Mouse (Mus musculus) natural killer cell, adult 2 months (primary cell): ENCODE results near the gene Gm20518.

Experiments
- DNase-seq, 2 experiments: peaks; one replicate each; pipeline ENCODE4 v3.0.0; 2022; ENCODE audit warnings: low spot score in 2 of 2

Gm20518 gene

GRCm38 (mm10) chr16:17806581-17807191, 84.8 kb downstream of the Gm20518 start:
- no peak for DNase-seq

- no peak for DNase-seq
Observed at GRCm38 (mm10) chr16:17804982-17805381, 86.5 kb downstream of the Gm20518 start.

DNA sequence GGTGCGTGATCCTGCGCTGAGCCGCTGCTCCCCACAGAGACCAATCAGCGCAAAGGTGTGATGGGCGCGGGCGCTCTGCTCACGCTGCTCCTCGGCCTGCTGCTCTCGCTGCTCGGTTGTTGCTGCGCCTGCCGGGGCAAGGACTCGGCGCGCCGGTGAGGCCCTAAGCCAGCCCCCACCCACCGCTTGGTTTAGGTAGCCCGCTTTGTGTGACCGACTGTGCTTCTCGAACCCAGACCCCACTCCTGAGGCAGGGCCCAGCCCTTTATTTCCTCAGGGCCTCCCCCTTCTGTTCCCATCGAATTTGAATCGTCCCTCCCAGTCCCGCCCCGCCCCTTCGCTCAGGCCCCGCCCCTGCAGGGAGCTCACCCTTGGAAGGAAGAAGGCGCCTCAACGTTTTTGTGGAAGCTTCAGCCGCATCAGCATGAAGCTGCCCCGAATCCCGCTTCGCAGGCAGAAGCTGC, 87.0 kb downstream of the Gm20518 start:
- no peak for DNase-seq

- no peak for DNase-seq
Observed at GRCm38 (mm10) chr16:17803675-17804448, 87.6 kb downstream of the Gm20518 start.

DNA sequence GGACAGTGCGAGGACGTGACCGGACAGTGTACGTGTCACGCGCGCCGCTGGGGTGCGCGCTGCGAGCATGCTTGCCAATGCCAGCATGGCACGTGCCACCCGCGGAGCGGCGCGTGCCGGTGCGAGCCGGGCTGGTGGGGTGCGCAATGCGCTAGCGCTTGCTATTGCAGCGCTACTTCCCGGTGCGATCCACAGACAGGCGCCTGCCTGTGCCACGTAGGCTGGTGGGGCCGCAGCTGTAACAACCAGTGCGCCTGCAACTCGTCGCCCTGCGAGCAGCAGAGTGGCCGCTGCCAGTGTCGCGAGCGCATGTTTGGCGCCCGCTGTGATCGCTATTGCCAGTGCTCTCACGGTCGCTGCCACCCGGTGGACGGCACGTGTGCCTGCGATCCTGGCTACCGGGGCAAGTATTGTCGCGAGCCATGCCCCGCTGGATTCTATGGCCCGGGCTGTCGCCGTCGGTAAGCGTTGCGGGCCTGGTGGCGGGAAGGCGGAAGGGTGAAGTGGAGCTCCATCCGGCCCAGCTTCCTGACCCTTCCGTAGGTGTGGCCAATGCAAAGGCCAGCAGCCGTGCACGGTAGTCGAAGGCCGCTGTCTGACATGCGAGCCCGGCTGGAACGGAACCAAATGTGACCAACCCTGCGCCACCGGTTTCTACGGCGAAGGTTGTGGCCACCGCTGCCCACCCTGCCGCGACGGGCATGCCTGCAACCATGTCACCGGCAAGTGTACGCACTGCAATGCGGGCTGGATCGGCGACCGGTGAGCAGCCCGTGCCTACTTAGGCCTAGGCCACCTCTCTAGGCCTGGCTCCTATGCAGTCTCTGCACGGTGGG, 88.4 kb downstream of the Gm20518 start:
- no peak for DNase-seq

GRCm38 (mm10) chr16:17802456-17802838, 89.0 kb downstream of the Gm20518 start:
- DNase-seq = no peak

GRCm38 (mm10) chr16:17801777-17802455, 89.6 kb downstream of the Gm20518 start:
- DNase-seq = no peak

DNA sequence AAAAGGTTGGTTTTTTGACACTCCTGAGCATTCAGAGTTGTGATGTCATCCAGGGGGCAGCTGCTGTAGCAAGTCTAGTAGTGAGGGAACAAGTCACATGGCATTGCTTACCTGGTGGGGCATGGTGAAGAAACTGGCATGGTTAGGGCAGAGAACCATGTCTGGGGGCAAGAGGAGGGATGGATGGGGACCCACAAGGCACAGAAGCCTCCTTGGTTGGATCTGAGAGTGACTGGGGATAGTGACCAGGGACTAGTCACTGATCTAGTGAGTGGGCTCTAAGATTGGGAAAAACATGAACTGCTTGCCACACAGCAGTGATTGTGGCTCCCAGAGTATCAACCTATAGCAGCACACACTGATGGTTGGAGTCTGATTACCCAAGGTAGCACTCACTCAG, 91.9 kb downstream of the Gm20518 start:
- DNase-seq = no peak

DNA sequence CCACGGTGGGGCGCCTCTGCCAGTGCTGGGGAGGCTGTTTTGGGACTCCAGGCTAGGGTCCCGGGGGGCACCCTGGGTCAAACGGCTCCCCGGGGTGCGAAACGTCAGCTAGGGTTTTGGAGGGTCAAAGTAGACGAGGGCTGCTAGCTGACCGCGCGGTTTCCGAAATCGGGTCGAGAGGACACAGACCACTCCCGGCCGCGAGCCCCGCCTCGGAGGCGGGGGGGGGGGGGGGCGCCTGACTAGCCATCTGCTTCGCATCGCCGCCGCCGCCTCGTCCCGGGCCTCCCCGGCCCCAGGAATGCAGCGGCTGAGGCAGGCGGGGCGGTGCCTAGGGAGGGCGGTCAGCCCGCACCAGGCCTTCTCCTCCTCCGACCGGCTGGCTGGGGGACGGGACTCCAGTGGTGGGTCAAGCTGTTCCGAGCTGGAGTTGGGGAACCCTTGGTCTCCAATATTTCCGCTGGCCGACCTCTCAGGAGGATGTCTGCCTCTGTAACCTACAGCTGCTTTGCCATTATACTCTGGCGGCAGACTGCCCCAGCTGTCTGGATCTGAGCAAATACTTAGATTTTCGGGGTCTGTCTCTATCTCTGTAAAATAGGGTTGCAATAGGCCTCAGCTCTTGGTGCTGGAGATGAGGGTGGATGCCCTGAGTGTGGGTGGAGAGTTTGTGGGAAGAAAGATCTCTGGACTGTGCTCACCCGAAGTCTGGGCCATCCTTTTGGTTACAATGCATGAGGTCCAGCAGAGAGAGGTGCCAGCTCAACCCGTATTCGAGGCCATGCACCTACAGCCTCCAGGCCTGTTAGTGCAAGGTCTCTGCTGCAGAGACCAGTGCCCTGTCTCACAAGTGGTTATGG, 92.9 kb downstream of the Gm20518 start:
- no peak for DNase-seq

GRCm38 (mm10) chr16:17797812-17798311, 93.6 kb downstream of the Gm20518 start:
- DNase-seq = no peak

GRCm38 (mm10) chr16:17796971-17797811, 94.3 kb downstream of the Gm20518 start, which contains the start of gene Scarf2:
Gene Scarf2, plus strand, starts transcription at chr16:17797282.
- DNase-seq = no peak

GRCm38 (mm10) chr16:17796519-17796918, 95.0 kb downstream of the Gm20518 start:
- no peak for DNase-seq

- no peak for DNase-seq
Observed at GRCm38 (mm10) chr16:17795643-17796042, 95.8 kb downstream of the Gm20518 start.

GRCm38 (mm10) chr16:17794047-17794446, 97.4 kb downstream of the Gm20518 start:
- no peak for DNase-seq

DNA sequence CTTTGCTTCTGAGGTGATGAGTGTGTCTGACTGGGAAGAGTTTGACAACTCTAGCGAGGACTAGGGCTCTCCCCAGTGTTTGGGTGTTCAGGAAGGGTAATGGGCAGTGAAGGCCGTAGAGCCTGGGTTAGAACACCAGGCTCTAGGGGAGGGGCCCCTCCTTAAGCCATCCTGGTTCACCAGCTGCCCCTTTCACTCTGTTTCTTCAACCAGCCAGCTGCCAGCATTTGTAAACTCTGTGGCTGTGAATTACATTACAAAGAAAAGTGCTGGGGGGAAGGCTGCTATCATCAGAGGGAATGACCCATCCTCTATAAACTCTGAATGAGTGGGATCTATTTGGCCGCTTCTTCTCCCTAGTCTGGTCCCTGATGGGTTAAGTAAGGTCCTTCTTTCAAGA, 98.7 kb downstream of the Gm20518 start:
- DNase-seq = no peak

DNA sequence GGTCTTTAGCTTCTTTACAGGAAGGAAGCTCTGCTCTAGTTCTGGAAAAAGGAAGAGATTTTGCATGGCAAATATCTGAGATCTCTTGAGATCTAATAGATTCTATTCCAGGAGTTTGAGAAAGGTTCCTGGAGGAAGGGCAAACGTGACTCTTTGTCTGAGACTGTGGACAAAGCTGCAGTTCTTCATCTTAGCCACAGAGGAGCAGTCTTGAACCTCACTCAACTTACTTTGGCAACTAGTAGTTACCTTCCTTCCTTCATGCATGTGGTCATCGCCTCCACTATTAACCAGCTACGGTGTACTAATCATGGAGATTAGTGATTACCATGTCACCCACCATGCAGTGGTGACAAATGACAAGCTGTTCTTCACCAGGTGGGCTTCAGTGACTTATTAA, 106.1 kb downstream of the Gm20518 start:
- no peak for DNase-seq
